Mouse (Mus musculus) CH12.LX (cell line): ENCODE results near the gene Cers4. TPM values are rescaled to one million over a fixed set of nuclear protein-coding genes. Genes with fewer than 3 reads are reported as not detected.

ENCODE experiments used
- DNase-seq: peaks from one replicate; pipeline ENCODE4 v3.0.0-alpha.2; 2013; ENCODE audit errors: extremely low read depth
- H3K27ac ChIP-seq: 2 replicates; pipeline ENCODE4 v1.5.1; 2012; ENCODE audit warnings: low read depth, mild to moderate bottlenecking, control low read depth, moderate library complexity; ENCODE audit not compliant: insufficient read depth
- H3K27me3 ChIP-seq: replicated peaks from 2 replicates; pipeline ENCODE3; 2012; ENCODE audit warnings: inconsistent platforms
- H3K36me3 ChIP-seq, 2 experiments: replicated peaks in 1 of 2; 2 replicates each; pipeline versions ENCODE3 to v1.6.1; 2012; ENCODE audit warnings: inconsistent platforms in 1 of 2, low read length in 1 of 2, mild to moderate bottlenecking in 1 of 2, mixed read lengths in 1 of 2, moderate library complexity in 1 of 2; ENCODE audit not compliant: control insufficient read depth in 1 of 2, insufficient read depth in 1 of 2
- H3K4me1 ChIP-seq, 2 experiments: 2 replicates each; pipeline ENCODE4 v1.6.1; 2012; ENCODE audit warnings: inconsistent platforms in 1 of 2, moderate library complexity in 1 of 2; ENCODE audit not compliant: insufficient read depth in 2 of 2, control insufficient read depth in 1 of 2
- H3K4me2 ChIP-seq: 2 replicates; pipeline ENCODE4 v1.6.1; 2012; ENCODE audit warnings: low read depth, mild to moderate bottlenecking, control low read depth; ENCODE audit not compliant: poor library complexity, insufficient read depth, severe bottlenecking
- H3K4me3 ChIP-seq, 3 experiments: fragments of 150-350 bp in 1 of 3; sonication (generic) in 1 of 3; replicated peaks in 1 of 3; 2 replicates each; pipeline versions ENCODE3 to v1.5.1; 2011 to 2012; ENCODE audit warnings: low read depth in 2 of 3, low read length in 2 of 3, mild to moderate bottlenecking in 2 of 3, moderate library complexity in 2 of 3, control low read depth in 1 of 3, improper control_type of control experiment in 1 of 3, inconsistent platforms in 1 of 3, mixed read lengths in 1 of 3; ENCODE audit not compliant: poor library complexity in 1 of 3
- H3K79me2 ChIP-seq: replicated peaks from 2 replicates; pipeline ENCODE4 v1.6.1; 2012; ENCODE audit warnings: mild to moderate bottlenecking, moderate library complexity; ENCODE audit not compliant: control insufficient read depth, poor library complexity, insufficient read depth, severe bottlenecking; ENCODE audit errors: extremely low read depth
- H3K9ac ChIP-seq: 2 replicates; pipeline ENCODE4 v1.6.1; 2012; ENCODE audit warnings: low read depth, mild to moderate bottlenecking, control low read depth, moderate library complexity; ENCODE audit not compliant: insufficient read depth
- H3K9me3 ChIP-seq: replicated peaks from 2 replicates; pipeline ENCODE3; 2012; ENCODE audit warnings: low read length, inconsistent platforms, mixed read lengths
- CHD2 ChIP-seq: IDR thresholded peaks from 2 replicates; pipeline ENCODE4 v1.6.1; 2011; ENCODE audit warnings: low read length, improper control_type of control experiment
- CTCF ChIP-seq, 2 experiments: IDR thresholded peaks in 1 of 2; conservative IDR thresholded peaks in 1 of 2; 2 replicates each; pipeline ENCODE4 v1.5.1; 2011 to 2012; ENCODE audit warnings: low read depth in 2 of 2, low read length in 2 of 2, improper control_type of control experiment in 1 of 2, inconsistent platforms in 1 of 2, mild to moderate bottlenecking in 1 of 2, moderate library complexity in 1 of 2
- HCFC1 ChIP-seq: IDR thresholded peaks from 2 replicates; pipeline ENCODE4 v1.6.1; 2012; ENCODE audit warnings: low read depth, mild to moderate bottlenecking, inconsistent platforms, low read length, improper control_type of control experiment
- IRF4 ChIP-seq: IDR thresholded peaks from 2 replicates; pipeline ENCODE4 v1.6.1; 2014; ENCODE audit warnings: low read depth, mild to moderate bottlenecking, inconsistent platforms, low read length, improper control_type of control experiment
- JUN ChIP-seq: IDR thresholded peaks from 2 replicates; pipeline ENCODE4 v1.6.1; 2011; ENCODE audit warnings: low read depth, mild to moderate bottlenecking, low read length, improper control_type of control experiment, moderate library complexity; ENCODE audit not compliant: insufficient read depth
- MAFK ChIP-seq: IDR thresholded peaks from 2 replicates; pipeline ENCODE4 v1.6.1; 2011; ENCODE audit warnings: low read length, improper control_type of control experiment; ENCODE audit not compliant: insufficient replicate concordance
- MAX ChIP-seq: IDR thresholded peaks from 2 replicates; pipeline ENCODE4 v1.6.1; 2011; ENCODE audit warnings: low read length, improper control_type of control experiment
- MYC ChIP-seq: IDR thresholded peaks from 2 replicates; pipeline ENCODE4 v1.6.1; 2011; ENCODE audit warnings: low read depth, mild to moderate bottlenecking, improper control_type of control experiment, low read length
- RAD21 ChIP-seq: IDR thresholded peaks from 2 replicates; pipeline ENCODE4 v1.6.1; 2011; ENCODE audit warnings: low read depth, mild to moderate bottlenecking, low read length, improper control_type of control experiment, moderate library complexity
- SIN3A ChIP-seq: IDR thresholded peaks from 2 replicates; pipeline ENCODE4 v1.6.1; 2012; ENCODE audit warnings: low read length, improper control_type of control experiment, inconsistent platforms
- SMC3 ChIP-seq: IDR thresholded peaks from 2 replicates; pipeline ENCODE4 v1.6.1; 2011; ENCODE audit warnings: low read depth, low read length, improper control_type of control experiment
- TBP ChIP-seq: conservative IDR thresholded peaks from 2 replicates; pipeline ENCODE4 v1.6.1; 2011; ENCODE audit warnings: low read depth, low read length, improper control_type of control experiment
- USF2 ChIP-seq: conservative IDR thresholded peaks from 2 replicates; pipeline ENCODE4 v1.6.1; 2011; ENCODE audit warnings: low read depth, low read length, improper control_type of control experiment
- ZKSCAN1 ChIP-seq: IDR thresholded peaks from 2 replicates; pipeline ENCODE4 v1.6.1; 2012; ENCODE audit warnings: low read depth, inconsistent platforms, low read length, improper control_type of control experiment, borderline replicate concordance
- ZNF384 ChIP-seq: IDR thresholded peaks from 2 replicates; pipeline ENCODE4 v1.6.1; 2012; ENCODE audit warnings: low read depth, low read length, improper control_type of control experiment, inconsistent platforms
- dilution Hi-C: fragments of 300-500 bp; cut with MboI; formaldehyde crosslinking; loops from 2 replicates; pipeline ENCODE4 v1.14.3; 2020; ENCODE audit warnings: low sequenced_read_pairs; ENCODE audit not compliant: extremely low pct_unique_long_range_greater_than_20kb, extremely low pct_ligation_motif_present
- in situ Hi-C: fragments of 300-500 bp; cut with MboI; formaldehyde crosslinking; loops from 3 replicates; pipeline ENCODE4 v1.14.3; 2019; ENCODE audit warnings: low sequenced_read_pairs, low pct_ligation_motif_present, low pct_unique_long_range_greater_than_20kb, mixed read lengths
- polyA plus RNA-seq: library from polyadenylated mRNA; unstranded; fragments of >175 nt; gene quantifications from 2 replicates; pipeline ENCODE4 v1.2.1, GENCODE M21; 2012; ENCODE audit warnings: low read depth; ENCODE audit not compliant: insufficient read length
- total RNA-seq, 2 experiments: library from RNA; depleted of rRNA; stranded (reverse); fragments of 300-350 nt in 1 of 2; fragments of >200 nt in 1 of 2; gene quantifications; 2 replicates each; pipeline ENCODE4 v1.2.3; 2012 to 2014

Cers4 gene
- total and polyA plus RNA-seq, 3 experiments = 11.4 to 13.3 (median 11.9) TPM

GRCm38 (mm10) chr8:4523525-4523924 lies 30.7 kb downstream of the Cers4 start:
- dilution Hi-C loops = no loop called here
- H3K27ac ChIP-seq = no peak overlapping the region
- H3K27me3 ChIP-seq = no peaks in the 10 kb centered on the region
- no peak overlapping the region for H3K4me3 ChIP-seq
- H3K79me2 ChIP-seq = no peaks in the 10 kb centered on the region
- H3K4me2 ChIP-seq = no peak overlapping the region
- peaks cover 3 to 16% of the 10 kb centered on the region in 2 experiments; a peak in 3 of 4 replicates for H3K4me1 ChIP-seq
- no peak overlapping the region for H3K9ac ChIP-seq
- H3K9me3 ChIP-seq = no peaks in the 10 kb centered on the region
- in situ Hi-C loops = loop anchor here (25.0 kb wide), 1 partner anchor 361 kb away; the partner anchor contains the start of gene Evi5l
- no peak for DNase-seq
- peaks cover 27 to 47% of the 10 kb centered on the region in 2 experiments for H3K36me3 ChIP-seq
- TF ChIP-seq MAX (no peak), HCFC1 (no peak), SMC3 (no peak), MAFK (no peak), JUN (no peak), ZNF384 (no peak), USF2 (no peak), CHD2 (no peak), SIN3A (no peak), MYC (no peak), RAD21 (no peak), ZKSCAN1 (no peak), TBP (no peak), IRF4 (no peak), CTCF (conservative IDR thresholded peaks at IDR 0.05 in 1 of 2, IDR thresholded peaks at IDR 0.05 in 1 of 2; ENCODE audit: low read depth in 2 of 2, low read length in 2 of 2) (no peak)

Other genes starting within 250 kb of the Cers4 start
- 3.5 and 4.5 TPM in 2 replicates for gene Tgfbr3l, start 244.8 kb upstream of the Cers4 start, total RNA-seq (2012; rRNA removed)
- 1.7 and 2.0 TPM in 2 replicates for gene Tgfbr3l, start 244.8 kb upstream of the Cers4 start, total RNA-seq (2014; rRNA removed)
- gene Tgfbr3l, start 244.8 kb upstream of the Cers4 start, polyA plus RNA-seq = 13.3 and 16.9 TPM in 2 replicates
- gene Snapc2, start 239.9 kb upstream of the Cers4 start, total RNA-seq (2012; rRNA removed) = 23.5 and 30.0 TPM in 2 replicates
- gene Snapc2, start 239.9 kb upstream of the Cers4 start, total RNA-seq (2014; rRNA removed) = 18.3 and 22.4 TPM in 2 replicates
- gene Snapc2, start 239.9 kb upstream of the Cers4 start, polyA plus RNA-seq = 29.8 and 30.8 TPM in 2 replicates
- 0.68 and 0.80 TPM in 2 replicates for gene Ctxn1, start 233.8 kb upstream of the Cers4 start, total RNA-seq (2012; rRNA removed)
- 0.73 and 1.3 TPM in 2 replicates for gene Ctxn1, start 233.8 kb upstream of the Cers4 start, total RNA-seq (2014; rRNA removed)
- gene Ctxn1, start 233.8 kb upstream of the Cers4 start, polyA plus RNA-seq = 3.0 and 3.2 TPM in 2 replicates
- gene Timm44, start 217.1 kb upstream of the Cers4 start, total RNA-seq (2012; rRNA removed) = 130 and 147 TPM in 2 replicates
- gene Timm44, start 217.1 kb upstream of the Cers4 start, total RNA-seq (2014; rRNA removed) = 109 and 123 TPM in 2 replicates
- gene Timm44, start 217.1 kb upstream of the Cers4 start, polyA plus RNA-seq = 143 and 177 TPM in 2 replicates
- 4.6 and 4.9 TPM in 2 replicates for gene Ccl25, start 167.8 kb upstream of the Cers4 start, total RNA-seq (2012; rRNA removed)
- 5.4 and 5.7 TPM in 2 replicates for gene Ccl25, start 167.8 kb upstream of the Cers4 start, total RNA-seq (2014; rRNA removed)
- gene Ccl25, start 167.8 kb upstream of the Cers4 start, polyA plus RNA-seq = 5.6 and 6.0 TPM in 2 replicates
- gene Elavl1, start 167.6 kb upstream of the Cers4 start, total RNA-seq (2012; rRNA removed) = 55.8 and 76.9 TPM in 2 replicates
- 110 and 112 TPM in 2 replicates for gene Elavl1, start 167.6 kb upstream of the Cers4 start, total RNA-seq (2014; rRNA removed)
- 67.1 and 76.4 TPM in 2 replicates for gene Elavl1, start 167.6 kb upstream of the Cers4 start, polyA plus RNA-seq
- 10.4 and 14.1 TPM in 2 replicates for gene Zfp958, start 120.1 kb downstream of the Cers4 start, total RNA-seq (2012; rRNA removed)
- gene Zfp958, start 120.1 kb downstream of the Cers4 start, total RNA-seq (2014; rRNA removed) = 38.7 and 46.4 TPM in 2 replicates
- gene Zfp958, start 120.1 kb downstream of the Cers4 start, polyA plus RNA-seq = 15.6 and 17.7 TPM in 2 replicates